Mouse (Mus musculus): ENCODE data around the gene Cnot11.

The Cnot11 gene

GRCm38 (mm10) chr1:39535515-39536311, 921 bp downstream of the Cnot11 start:
- peak; percentile 99 for DNase-seq

DNA sequence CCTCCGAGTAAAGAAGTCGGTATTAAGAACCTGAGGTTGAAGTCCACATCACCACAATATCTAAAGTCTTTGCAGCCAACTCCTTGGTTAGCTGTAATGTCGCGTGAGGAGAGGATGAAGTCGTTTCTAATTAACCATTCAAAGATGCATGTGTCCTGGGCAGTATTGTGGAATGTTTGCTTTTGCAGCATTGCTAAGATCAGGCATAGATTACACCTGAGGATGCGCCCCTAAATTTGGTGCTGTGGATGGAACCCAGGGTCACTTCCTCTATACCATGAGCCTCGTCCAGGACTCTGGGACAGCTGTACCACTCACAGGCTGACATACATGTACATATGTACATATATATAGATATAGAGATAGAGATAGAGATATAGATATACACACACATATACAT, 1.9 kb downstream of the Cnot11 start:
- no peak for DNase-seq

DNA sequence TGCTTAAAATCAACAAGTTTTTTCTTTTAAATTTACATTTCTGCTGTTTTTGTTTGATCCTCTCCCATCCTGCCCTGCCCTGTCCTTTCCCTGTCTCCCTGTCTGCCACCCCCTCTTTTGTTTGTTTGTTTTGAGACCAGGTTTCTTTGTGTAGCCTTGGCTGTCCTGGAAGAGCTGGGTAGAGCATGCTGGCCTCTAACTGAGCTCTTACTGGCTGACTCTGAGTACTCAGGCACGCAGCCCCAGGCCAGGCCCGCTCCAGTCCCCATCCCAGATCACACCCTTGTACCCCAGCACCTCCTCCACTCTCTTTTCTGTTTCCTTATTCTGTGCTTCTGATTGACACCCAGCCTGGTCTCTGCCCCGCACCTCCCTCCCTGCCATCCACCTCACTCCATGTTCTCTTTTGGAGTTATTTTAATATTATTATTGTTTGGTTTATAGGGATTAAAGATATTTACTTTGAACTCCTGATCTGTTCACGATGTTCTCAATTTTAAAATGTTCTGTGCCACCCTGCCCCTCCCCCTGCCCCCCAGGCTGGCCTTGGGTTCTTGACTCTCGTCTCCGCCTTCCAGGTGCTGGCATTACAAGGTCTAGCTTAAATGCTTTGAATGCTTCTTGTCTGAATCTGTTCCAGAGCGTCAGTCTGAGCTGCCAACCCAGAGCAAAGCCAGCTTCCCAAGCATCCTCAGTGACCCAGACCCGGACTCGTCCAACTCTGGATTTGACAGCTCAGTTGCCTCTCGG, 3.0 kb downstream of the Cnot11 start:
- DNase-seq: no peak

DNA sequence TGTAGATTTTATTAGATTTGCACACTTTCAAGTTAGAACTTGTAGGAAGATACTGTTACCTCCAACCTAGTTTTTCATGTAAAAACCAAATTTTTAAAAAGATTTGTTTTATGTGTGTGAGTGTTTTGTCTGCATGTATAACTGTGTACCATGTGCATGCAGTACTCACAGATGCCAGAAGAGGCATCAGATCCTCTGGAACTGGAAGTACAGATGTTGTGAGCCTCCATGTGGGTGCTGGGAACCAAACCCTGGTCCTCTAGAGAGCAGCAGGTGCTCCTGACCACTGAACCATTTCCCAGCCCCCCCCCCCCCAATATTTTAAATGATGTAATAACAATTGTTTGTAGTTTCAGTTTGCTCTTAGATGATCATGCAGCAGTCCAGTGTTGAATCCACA, 5.8 kb downstream of the Cnot11 start:
- no peak for DNase-seq

- DNase-seq: no peak
These were observed 10.8 kb downstream of the Cnot11 start for GRCm38 (mm10) chr1:39545589-39545988.

DNA sequence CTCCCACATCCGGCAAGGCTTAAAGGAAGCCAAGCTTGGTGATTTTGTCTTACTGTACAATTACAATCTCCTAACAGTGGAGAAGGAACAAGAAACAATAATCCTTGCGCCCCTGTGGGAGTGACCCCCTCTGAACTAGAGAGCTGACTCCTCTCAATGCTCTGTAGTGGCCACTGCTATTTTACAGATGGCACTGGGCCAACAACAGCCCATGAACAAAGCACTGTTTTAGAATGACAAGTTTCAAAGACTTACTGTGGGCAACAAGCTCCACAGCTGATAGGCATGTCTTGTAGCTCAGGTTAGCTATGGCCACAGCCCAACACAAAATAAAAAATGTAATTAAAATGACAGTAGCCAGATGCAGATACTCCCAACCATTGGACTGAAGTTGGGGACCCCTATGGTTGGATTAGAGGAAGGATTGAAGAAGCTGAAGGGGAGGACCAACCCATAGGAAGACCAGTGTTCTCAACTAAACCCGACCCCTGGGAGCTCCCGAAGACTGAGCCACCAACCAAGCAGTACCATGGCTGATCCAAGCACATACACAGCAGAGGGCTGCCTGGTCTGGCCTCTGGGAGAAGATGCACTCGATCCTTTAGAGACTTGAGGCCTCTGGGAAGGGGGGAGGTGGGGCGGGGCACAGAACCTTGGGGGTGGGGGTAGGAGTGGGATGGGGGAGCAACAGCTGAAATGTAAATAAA, 11.5 kb downstream of the Cnot11 start:
- DNase-seq: no peak

DNA sequence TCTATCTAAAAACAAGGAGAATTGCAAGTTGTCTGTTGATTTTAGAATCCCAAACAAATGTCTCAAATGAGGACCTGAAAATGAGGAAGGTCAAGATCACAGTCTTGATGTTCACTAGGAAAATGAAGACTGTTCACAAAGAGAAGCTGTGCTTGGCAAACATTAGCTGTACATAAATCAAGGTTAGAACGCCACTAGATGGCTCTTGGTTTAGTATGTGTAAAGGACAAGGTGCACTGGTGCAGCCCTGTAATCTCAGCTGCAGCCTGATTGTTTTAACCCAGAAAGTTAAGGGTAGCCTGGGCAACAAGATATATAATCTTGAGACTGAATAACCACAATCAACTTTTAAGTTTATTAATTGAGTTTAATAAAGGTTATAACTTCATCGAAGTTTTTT, 12.4 kb downstream of the Cnot11 start:
- no peak for DNase-seq

DNA sequence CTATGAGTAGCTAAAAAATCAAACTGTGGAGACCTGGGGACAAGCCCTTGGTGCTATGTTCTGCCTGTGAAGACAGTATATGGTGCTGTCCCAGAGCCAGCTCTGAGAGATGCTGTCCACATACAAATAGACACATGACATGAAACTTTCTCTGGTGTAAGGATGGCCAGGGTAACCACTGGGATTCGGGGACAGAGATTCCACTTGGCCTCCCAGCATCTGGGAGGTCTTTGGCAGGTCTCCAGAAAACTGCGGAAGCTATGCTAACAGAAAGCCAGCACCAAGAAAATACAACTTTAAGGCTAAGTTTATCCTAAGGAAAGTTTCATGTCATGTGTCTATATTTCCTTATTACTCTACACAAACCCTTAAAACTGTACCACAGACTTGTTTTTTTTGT, 15.0 kb downstream of the Cnot11 start:
- no peak for DNase-seq

- DNase-seq: no peak
These were observed 21.0 kb downstream of the Cnot11 start for GRCm38 (mm10) chr1:39555556-39556415.

- DNase-seq: no peak
These were observed 24.2 kb downstream of the Cnot11 start for GRCm38 (mm10) chr1:39559009-39559408.

DNA sequence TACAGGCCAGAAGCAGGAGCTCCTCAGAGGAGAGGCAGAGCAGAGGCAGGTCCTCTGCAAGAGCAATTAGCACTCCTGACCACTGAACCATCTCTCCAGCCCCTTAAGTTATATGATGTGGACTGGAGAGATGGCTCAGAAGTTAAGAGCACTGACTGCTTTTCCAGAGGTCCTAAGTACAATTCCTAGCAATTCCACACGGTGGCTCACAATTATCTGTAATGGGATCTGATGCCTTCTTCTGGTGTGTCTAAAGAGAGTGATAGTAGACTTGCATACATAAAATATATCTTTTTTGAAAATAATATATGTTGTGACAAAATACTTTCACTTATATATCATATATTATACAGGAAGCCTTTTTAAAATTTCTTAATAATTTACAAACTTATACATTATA, 27.1 kb downstream of the Cnot11 start:
- DNase-seq: no peak

GRCm38 (mm10) chr1:39563161-39563560, 28.4 kb downstream of the Cnot11 start:
- DNase-seq: no peak

DNA sequence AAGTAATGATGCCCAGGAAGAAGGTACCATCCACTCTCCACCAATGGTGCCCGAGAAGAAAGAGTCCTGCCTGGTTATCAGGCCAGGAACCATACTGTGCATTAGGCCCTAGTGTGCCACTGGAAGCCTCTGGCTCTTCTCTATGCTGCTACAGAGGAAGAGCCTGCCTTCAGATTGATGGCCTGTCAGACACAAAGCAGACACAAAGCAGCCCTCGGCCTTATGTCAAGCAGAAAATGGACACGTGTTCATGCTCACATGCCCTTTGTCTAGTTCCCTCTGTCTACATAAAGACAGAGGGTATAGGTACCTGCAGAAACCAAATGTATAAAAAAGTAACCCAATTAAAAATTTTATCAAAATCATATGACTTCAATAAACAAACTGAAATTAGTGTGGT, 29.8 kb downstream of the Cnot11 start:
- DNase-seq: peak; percentile 4

- no peak for DNase-seq
These were observed 33.3 kb downstream of the Cnot11 start for GRCm38 (mm10) chr1:39568079-39568478.

DNA sequence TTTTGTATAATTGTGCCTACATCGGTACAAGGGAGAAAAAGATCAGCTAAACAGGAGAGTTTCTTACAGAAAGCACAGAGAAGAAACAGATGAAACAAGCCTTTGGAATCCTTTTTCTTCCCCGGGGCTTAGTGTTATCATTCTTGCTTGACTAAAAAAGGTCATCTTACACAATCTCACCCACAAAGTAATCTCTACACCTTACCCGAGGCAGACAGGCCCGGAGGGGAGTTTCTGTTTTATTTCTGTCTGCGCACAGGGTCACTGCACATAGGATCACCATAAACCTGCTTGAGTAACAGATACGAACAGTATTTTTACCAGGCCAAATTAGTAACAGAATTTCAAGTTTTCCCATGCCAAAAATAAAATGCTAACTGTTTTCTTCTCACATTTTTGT, 36.9 kb downstream of the Cnot11 start:
- DNase-seq: no peak

GRCm38 (mm10) chr1:39573890-39574289, 39.1 kb downstream of the Cnot11 start:
- DNase-seq: no peak

DNA sequence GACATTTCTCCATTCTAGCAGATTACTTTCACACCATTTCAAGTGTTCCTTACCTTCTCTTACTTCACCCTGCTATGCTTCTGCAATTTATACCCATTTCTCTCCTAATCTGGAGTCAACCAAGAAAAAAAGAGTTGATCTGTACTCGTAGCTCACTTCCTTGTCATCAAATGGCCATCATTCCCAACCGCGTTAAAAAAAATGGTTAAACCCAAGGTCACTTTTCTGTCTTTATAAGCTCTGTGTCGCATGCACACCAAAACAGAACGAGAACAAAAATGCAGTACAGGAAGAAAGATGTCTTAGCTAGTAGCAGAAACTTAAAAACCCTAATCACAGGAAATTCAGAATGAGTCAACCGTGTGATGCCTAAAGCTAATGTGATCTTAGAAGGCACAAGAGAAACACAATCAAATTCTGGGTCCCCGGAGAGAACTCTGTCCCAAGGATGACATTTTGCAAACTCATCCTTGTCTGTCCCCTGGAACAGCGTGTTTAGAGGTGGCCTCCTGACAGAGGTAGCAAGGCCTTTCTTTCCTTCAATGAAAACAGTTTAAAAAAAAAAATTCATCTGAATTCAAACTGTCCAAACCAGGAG, 41.1 kb downstream of the Cnot11 start:
- DNase-seq: no peak

- DNase-seq: peak; percentile 69
These were observed 41.8 kb downstream of the Cnot11 start for GRCm38 (mm10) chr1:39576431-39577243.

DNA sequence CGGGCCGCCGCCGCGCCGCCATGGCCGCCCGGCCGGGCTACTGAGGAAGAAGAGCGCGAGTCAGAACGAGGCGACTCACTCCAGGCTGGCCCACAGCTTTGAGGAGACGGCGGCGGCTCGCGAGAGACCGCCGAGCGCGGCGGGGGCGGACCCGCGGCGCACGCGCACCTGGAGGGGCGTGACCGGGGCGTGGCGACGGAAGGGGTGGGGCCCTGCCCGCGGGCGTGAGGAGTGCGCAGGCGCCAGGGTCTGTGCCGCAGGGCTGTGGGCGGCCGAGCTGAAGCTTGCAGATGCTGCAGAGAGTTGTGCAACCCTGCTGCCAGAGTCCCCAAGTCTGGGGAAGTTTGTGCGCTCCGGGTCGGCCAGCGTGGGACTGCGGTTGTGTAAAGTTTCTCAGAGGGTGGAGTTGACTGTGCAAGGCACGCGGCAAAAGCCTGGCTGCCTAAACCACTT, 42.5 kb downstream of the Cnot11 start, which contains the start of gene Rnf149:
TSS of gene Rnf149 (minus strand) at position 153 of the 453 bp plus-strand sequence.
- DNase-seq: peak; percentile 93

DNA sequence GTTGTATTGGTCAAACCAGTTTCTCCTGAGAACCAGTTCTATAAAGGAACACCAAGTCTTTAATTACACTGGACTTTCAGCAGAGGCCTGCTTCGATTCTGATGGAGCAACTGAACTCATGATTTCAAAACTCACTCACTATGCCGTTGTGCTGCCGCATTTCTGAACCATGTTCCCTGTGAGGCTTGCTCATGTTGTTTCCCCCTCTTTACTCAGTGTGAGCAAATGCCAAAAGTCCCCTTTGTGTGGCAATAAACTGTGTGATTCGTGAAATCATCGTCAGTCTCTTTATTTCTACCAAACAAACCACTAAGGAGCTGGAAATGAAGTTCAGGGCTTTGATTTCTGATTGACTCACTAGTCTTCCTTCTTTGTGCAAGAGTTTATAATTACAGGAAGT, 43.7 kb downstream of the Cnot11 start:
- DNase-seq: no peak

DNA sequence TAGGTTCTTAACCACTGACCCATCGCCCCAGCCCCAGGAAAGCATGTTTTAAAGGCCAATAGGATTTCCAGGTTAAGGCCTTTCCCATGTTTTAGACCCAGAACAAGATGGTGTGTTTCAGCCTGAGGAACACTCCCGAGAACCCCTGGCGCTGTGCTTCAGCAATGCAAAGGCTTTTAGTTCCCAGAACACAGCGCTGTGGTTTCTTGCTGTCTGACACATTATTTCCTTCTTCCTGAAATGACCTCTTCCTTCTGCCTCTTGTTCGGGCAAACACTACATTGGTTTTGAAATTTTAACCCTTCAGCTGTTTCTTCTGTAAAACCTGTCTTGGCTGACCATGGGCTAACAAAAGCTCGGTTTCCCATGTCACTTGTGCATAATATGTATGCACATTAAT, 44.3 kb downstream of the Cnot11 start:
- DNase-seq: no peak
